Mouse (Mus musculus): Measurements from ENCODE around the gene Dbndd2.

The Dbndd2 gene

GRCm38 (mm10) chr2:164466787-164467186, 19.1 kb upstream of the Dbndd2 start:
- no peak for TF ChIP-seq GATA4 (IDR thresholded peaks at IDR 0.05; ENCODE audit: insufficient replicate concordance, low read length)

DNA sequence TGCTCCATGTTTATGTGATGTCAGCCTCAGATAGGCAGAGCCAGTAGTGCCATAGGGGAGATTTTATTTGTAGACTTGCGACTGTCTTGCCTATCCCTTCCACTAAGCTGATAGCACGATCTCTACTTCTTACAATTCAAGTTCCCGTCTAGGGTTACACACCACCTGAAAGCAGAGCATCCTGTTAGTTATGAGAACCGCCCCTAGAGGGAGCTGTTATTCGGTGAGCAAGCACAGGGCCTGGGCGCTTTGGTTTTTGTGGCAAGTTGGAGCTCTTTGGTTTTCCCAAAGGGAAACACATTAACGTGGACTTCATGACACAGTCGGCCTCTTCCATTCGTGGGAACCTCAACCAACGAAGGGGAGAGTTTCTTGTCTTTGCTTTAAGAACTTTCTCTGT, 15.7 kb upstream of the Dbndd2 start:
- no peak for TF ChIP-seq GATA4 (IDR thresholded peaks at IDR 0.05; ENCODE audit: insufficient replicate concordance, low read length)

DNA sequence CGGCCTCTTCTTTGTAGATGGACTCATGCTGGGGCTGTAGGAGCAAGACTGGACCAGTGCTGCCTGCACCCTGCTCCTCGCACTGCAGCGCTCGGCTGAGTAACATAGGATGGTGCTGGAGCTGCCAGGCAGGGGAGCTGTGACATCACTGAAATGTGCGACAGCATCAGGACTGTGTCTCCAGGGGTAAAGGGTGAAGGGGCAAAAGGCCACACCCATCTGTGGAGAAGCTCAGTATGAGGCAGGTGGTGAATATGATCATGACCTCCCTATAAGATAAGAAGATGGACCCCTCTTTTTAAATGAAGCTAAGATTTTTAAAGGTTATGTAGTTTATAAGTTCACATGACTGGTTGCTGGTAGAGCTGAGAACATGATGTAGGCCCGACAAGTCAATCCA, 12.3 kb upstream of the Dbndd2 start, which contains the start of gene Trp53tg5:
Gene Trp53tg5, minus strand, starts transcription at position 101 of the 400 bp plus-strand sequence.
- no peak for TF ChIP-seq GATA4 (IDR thresholded peaks at IDR 0.05; ENCODE audit: insufficient replicate concordance, low read length)

GRCm38 (mm10) chr2:164486258-164487114, 580 bp downstream of the Dbndd2 start:
- TF ChIP-seq GATA4 (IDR thresholded peaks at IDR 0.05; ENCODE audit: insufficient replicate concordance, low read length) = no peak

DNA sequence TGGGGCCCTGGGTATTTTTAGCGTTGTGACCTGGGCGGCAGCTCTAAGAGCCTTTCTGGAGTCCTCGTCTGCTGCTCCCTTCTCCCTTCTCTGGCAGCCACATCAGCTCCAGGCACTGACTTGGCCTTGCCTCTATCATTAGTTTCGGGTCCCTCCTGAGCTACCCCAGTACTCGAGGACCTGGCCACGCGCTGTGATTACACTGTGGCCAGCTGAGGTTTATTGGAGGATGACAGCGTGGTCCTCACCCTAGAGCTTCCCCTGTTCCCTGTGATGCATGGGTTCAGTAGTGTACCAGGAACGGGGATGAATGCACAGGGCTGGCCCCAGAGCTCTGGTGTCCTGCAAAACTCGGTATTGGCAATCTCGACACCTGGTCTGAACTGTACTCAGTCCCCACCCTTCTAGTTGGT, 1.2 kb downstream of the Dbndd2 start:
- no peak for TF ChIP-seq GATA4 (IDR thresholded peaks at IDR 0.05; ENCODE audit: insufficient replicate concordance, low read length)

DNA sequence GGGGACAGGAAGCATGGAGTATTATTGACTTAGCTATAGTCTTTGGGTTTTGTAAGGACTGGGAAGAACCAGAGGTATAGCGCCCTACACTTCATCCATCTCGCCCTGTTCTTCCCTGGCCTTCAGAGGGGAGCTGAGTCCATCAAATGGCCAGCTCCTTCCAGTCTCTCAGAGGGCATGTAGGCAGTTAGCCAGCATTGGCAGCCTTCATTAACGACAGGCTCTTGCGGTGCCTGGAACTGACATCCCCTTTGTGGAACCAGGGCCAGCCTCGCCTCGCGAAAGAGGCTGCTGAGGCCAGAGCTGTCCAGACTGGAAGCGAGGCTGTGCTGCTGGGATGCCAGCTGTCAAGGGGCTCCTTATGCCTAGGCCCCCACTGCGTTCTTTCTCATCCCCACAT, 1.9 kb downstream of the Dbndd2 start:
- TF ChIP-seq GATA4 (IDR thresholded peaks at IDR 0.05; ENCODE audit: insufficient replicate concordance, low read length) = no peak

GRCm38 (mm10) chr2:164494126-164494525, 8.2 kb downstream of the Dbndd2 start:
- TF ChIP-seq GATA4 (IDR thresholded peaks at IDR 0.05; ENCODE audit: insufficient replicate concordance, low read length) = no peak

- no peak for TF ChIP-seq GATA4 (IDR thresholded peaks at IDR 0.05; ENCODE audit: insufficient replicate concordance, low read length)
Measured at GRCm38 (mm10) chr2:164496331-164496730, 10.4 kb downstream of the Dbndd2 start.

GRCm38 (mm10) chr2:164496847-164497690, 11.2 kb downstream of the Dbndd2 start, which contains the start of gene Pigt:
TSS of gene Pigt (plus strand) at chr2:164497520.
- TF ChIP-seq GATA4 (IDR thresholded peaks at IDR 0.05; ENCODE audit: insufficient replicate concordance, low read length) = no peak; the same call in 1 of the 2 replicates

- TF ChIP-seq GATA4 (IDR thresholded peaks at IDR 0.05; ENCODE audit: insufficient replicate concordance, low read length) = no peak
Measured at GRCm38 (mm10) chr2:164497691-164498268, 11.9 kb downstream of the Dbndd2 start.

DNA sequence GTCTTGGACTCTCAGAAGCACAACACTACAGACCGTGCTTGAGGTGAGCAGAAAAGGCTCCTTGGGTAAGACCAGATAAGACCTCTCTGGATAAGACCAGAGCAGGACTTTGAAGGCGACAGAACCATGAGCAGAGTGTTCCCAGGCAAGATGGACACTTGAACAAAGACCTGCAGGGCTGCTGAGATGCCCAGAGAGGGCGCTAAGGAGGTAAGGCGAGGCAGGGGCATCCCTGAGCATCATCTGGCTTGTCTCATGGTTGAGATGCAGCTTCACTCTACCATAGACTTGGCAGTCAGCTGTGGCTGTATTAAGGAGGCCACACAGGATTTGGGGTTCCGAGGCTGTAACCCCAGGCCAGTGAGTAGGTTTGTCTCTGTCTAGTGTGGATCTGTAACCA, 13.4 kb downstream of the Dbndd2 start:
- TF ChIP-seq GATA4 (IDR thresholded peaks at IDR 0.05; ENCODE audit: insufficient replicate concordance, low read length) = no peak

DNA sequence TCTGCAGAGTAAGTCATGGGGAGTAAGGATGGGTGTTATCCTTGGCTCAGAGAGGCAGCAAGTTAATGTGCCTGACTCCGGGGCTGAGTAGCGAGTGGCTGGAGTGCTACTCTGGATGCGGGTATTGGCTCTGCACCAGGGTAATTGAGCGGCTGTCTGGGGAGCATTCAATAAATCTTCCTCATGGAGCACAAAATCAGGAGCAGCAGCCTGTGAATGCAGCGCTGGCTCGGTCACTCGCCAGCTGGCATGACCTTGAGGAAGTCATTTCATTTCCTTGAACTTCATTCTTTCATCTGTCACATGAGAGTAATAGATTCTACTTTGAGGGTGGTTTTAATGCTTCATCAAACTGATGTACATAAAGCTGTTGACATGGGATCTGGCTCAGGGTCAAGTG, 14.6 kb downstream of the Dbndd2 start:
- TF ChIP-seq GATA4 (IDR thresholded peaks at IDR 0.05; ENCODE audit: insufficient replicate concordance, low read length) = no peak

- TF ChIP-seq GATA4 (IDR thresholded peaks at IDR 0.05; ENCODE audit: insufficient replicate concordance, low read length) = no peak
Measured at GRCm38 (mm10) chr2:164504919-164505318, 19.0 kb downstream of the Dbndd2 start.

GRCm38 (mm10) chr2:164505619-164506347, 19.9 kb downstream of the Dbndd2 start:
- no peak for TF ChIP-seq GATA4 (IDR thresholded peaks at IDR 0.05; ENCODE audit: insufficient replicate concordance, low read length)

- no peak for TF ChIP-seq GATA4 (IDR thresholded peaks at IDR 0.05; ENCODE audit: insufficient replicate concordance, low read length)
Measured at GRCm38 (mm10) chr2:164507811-164508210, 21.9 kb downstream of the Dbndd2 start.

All from liver, adult (tissue).